Mouse (Mus musculus): ENCODE results near the gene Kif26b.

Gene Kif26b

GRCm38 (mm10) chr1:178770626-178771362, 241.9 kb downstream of the Kif26b start:
- DNase-seq (ENCODE audit: low read depth, low spot score), result no peak

- no peak for DNase-seq (ENCODE audit: low read depth, low spot score)
Measured at GRCm38 (mm10) chr1:178779742-178780141, 250.8 kb downstream of the Kif26b start.

- DNase-seq (ENCODE audit: low read depth, low spot score), result no peak
Measured at GRCm38 (mm10) chr1:178784043-178784442, 255.1 kb downstream of the Kif26b start.

- DNase-seq (ENCODE audit: low read depth, low spot score), result no peak
Measured at GRCm38 (mm10) chr1:178791266-178791665, 262.3 kb downstream of the Kif26b start.

- no peak for DNase-seq (ENCODE audit: low read depth, low spot score)
Measured at GRCm38 (mm10) chr1:178792726-178793125, 263.8 kb downstream of the Kif26b start.

GRCm38 (mm10) chr1:178794866-178795265, 265.9 kb downstream of the Kif26b start:
- DNase-seq (ENCODE audit: low read depth, low spot score), result no peak

- no peak for DNase-seq (ENCODE audit: low read depth, low spot score)
Measured at GRCm38 (mm10) chr1:178797388-178797787, 268.5 kb downstream of the Kif26b start.

- no peak for DNase-seq (ENCODE audit: low read depth, low spot score)
Measured at GRCm38 (mm10) chr1:178798333-178798732, 269.4 kb downstream of the Kif26b start.

GRCm38 (mm10) chr1:178798886-178799285, 270.0 kb downstream of the Kif26b start:
- DNase-seq (ENCODE audit: low read depth, low spot score), result no peak

- no peak for DNase-seq (ENCODE audit: low read depth, low spot score)
Measured at GRCm38 (mm10) chr1:178799836-178800552, 271.1 kb downstream of the Kif26b start.

GRCm38 (mm10) chr1:178803155-178803554, 274.2 kb downstream of the Kif26b start:
- DNase-seq (ENCODE audit: low read depth, low spot score), result no peak

GRCm38 (mm10) chr1:178817476-178817875, 288.6 kb downstream of the Kif26b start:
- no peak for DNase-seq (ENCODE audit: low read depth, low spot score)

GRCm38 (mm10) chr1:178819060-178819459, 290.1 kb downstream of the Kif26b start:
- no peak for DNase-seq (ENCODE audit: low read depth, low spot score)

- DNase-seq (ENCODE audit: low read depth, low spot score), result no peak
Measured at GRCm38 (mm10) chr1:178820079-178820478, 291.2 kb downstream of the Kif26b start.

- no peak for DNase-seq (ENCODE audit: low read depth, low spot score)
Measured at GRCm38 (mm10) chr1:178820556-178821435, 291.9 kb downstream of the Kif26b start.

GRCm38 (mm10) chr1:178824871-178825270, 295.9 kb downstream of the Kif26b start:
- no peak for DNase-seq (ENCODE audit: low read depth, low spot score)

GRCm38 (mm10) chr1:178827223-178827622, 298.3 kb downstream of the Kif26b start:
- no peak for DNase-seq (ENCODE audit: low read depth, low spot score)

GRCm38 (mm10) chr1:178829456-178829855, 300.5 kb downstream of the Kif26b start:
- DNase-seq (ENCODE audit: low read depth, low spot score), result no peak

GRCm38 (mm10) chr1:178832571-178832970, 303.6 kb downstream of the Kif26b start:
- no peak for DNase-seq (ENCODE audit: low read depth, low spot score)

- no peak for DNase-seq (ENCODE audit: low read depth, low spot score)
Measured at GRCm38 (mm10) chr1:178835805-178836204, 306.9 kb downstream of the Kif26b start.

GRCm38 (mm10) chr1:178836998-178837397, 308.1 kb downstream of the Kif26b start:
- no peak for DNase-seq (ENCODE audit: low read depth, low spot score)

- DNase-seq (ENCODE audit: low read depth, low spot score), result no peak
Measured at GRCm38 (mm10) chr1:178838696-178839320, 309.9 kb downstream of the Kif26b start.

Measured in skeletal muscle tissue, adult 2 months (tissue).